Mouse (Mus musculus) spleen, adult 2 months (tissue): Measurements from ENCODE around the gene Fgfr2.

ENCODE experiments used
- CTCF ChIP-seq: fragments of 200-500 bp; IDR thresholded peaks from 2 replicates; pipeline ENCODE4 v1.5.1; 2011; ENCODE audit warnings: mild to moderate bottlenecking, inconsistent platforms; ENCODE audit not compliant: insufficient read depth, insufficient read length, insufficient replicate concordance; ENCODE audit errors: extremely low read depth
- POLR2A ChIP-seq: fragments of 200-500 bp; IDR thresholded peaks from 2 replicates; pipeline ENCODE4 v1.6.1; 2011; ENCODE audit warnings: low read depth, low read length, inconsistent platforms

DNA sequence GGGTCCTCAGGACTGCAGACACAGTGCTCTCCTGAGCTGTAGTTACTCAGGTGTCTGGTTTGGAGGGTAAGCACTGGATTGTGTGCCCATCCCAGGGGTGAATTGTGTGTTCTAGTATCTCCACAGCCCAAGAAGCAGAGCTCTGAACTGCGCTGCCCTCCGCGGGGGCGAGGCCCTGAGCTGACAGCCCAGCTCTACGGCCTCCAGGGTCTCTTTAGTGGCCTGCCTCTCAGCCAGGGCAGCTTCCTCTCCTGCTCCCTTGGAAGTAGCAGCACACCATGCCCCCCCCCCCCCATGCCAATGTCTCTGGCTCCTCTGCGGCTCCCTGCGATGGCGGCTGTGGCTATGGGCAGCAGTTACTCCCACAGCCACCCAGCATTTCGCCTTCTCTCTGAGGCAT, 411.6 kb downstream of the Fgfr2 start:
- TF ChIP-seq POLR2A (no peak), CTCF (no peak)
